Mouse (Mus musculus) CD4-positive helper T cell, adult 2 months (primary cell): ENCODE measurements around the gene Sfmbt1.

ENCODE experiments used
- DNase-seq: peaks from one replicate; pipeline ENCODE4 v3.0.0-alpha.2; 2012; ENCODE audit warnings: low read depth, missing footprints, low spot score

The Sfmbt1 gene

GRCm38 (mm10) chr14:30714799-30715617, at the start of gene Sfmbt1:
TSS of gene Sfmbt1 (plus strand) at chr14:30714849.
- DNase-seq = peak; percentile 10

- DNase-seq = no peak
Observed at GRCm38 (mm10) chr14:30666061-30666460, 48.6 kb upstream of the Sfmbt1 start.

- DNase-seq = no peak
Observed at GRCm38 (mm10) chr14:30666604-30667003, 48.0 kb upstream of the Sfmbt1 start.

- no peak for DNase-seq
Observed at GRCm38 (mm10) chr14:30670161-30670560, 44.5 kb upstream of the Sfmbt1 start.

- no peak for DNase-seq
Observed at GRCm38 (mm10) chr14:30671095-30671985, 43.3 kb upstream of the Sfmbt1 start.

- peak; percentile 78 for DNase-seq
Observed at GRCm38 (mm10) chr14:30671986-30672312, 42.7 kb upstream of the Sfmbt1 start.

- DNase-seq = peak; percentile 73
Observed at GRCm38 (mm10) chr14:30674947-30675346, 39.7 kb upstream of the Sfmbt1 start.

- no peak for DNase-seq
Observed at GRCm38 (mm10) chr14:30682131-30682530, 32.5 kb upstream of the Sfmbt1 start.

- no peak for DNase-seq
Observed at GRCm38 (mm10) chr14:30690685-30691084, 24.0 kb upstream of the Sfmbt1 start.

GRCm38 (mm10) chr14:30692439-30692838, 22.2 kb upstream of the Sfmbt1 start:
- DNase-seq = no peak

- DNase-seq = no peak
Observed at GRCm38 (mm10) chr14:30694786-30695185, 19.9 kb upstream of the Sfmbt1 start.

- no peak for DNase-seq
Observed at GRCm38 (mm10) chr14:30695609-30696008, 19.0 kb upstream of the Sfmbt1 start.

- no peak for DNase-seq
Observed at GRCm38 (mm10) chr14:30697407-30698052, 17.1 kb upstream of the Sfmbt1 start.

- DNase-seq = peak; percentile 53
Observed at GRCm38 (mm10) chr14:30699656-30700055, 15.0 kb upstream of the Sfmbt1 start.

GRCm38 (mm10) chr14:30702512-30702911, 12.1 kb upstream of the Sfmbt1 start:
- DNase-seq = no peak

GRCm38 (mm10) chr14:30703079-30703478, 11.6 kb upstream of the Sfmbt1 start:
- DNase-seq = no peak

- no peak for DNase-seq
Observed at GRCm38 (mm10) chr14:30704098-30704855, 10.4 kb upstream of the Sfmbt1 start.

GRCm38 (mm10) chr14:30711892-30712291, 2.8 kb upstream of the Sfmbt1 start:
- no peak for DNase-seq

GRCm38 (mm10) chr14:30713769-30714168, 880 bp upstream of the Sfmbt1 start:
- no peak for DNase-seq

- peak; percentile 89 for DNase-seq
Observed at GRCm38 (mm10) chr14:30715618-30716050, 985 bp downstream of the Sfmbt1 start.
